Mouse (Mus musculus) frontal cortex, postnatal 10 days (tissue): Measurements from ENCODE around the gene Mif4gd.

Experiments used
- DNase-seq, 2 experiments: peaks; one replicate each; pipeline ENCODE4 v3.0.0; 2022; ENCODE audit warnings: low spot score in 2 of 2, mixed read lengths in 1 of 2

The Mif4gd gene

GRCm38 (mm10) chr11:115613138-115613945, 573 bp upstream of the Mif4gd start:
- DNase-seq, result no peak

- peak in 1 of 2 experiments; percentile 66 for DNase-seq
These were observed 735 bp downstream of the Mif4gd start for GRCm38 (mm10) chr11:115612059-115612409.

- no peak for DNase-seq
These were observed 1.6 kb downstream of the Mif4gd start for GRCm38 (mm10) chr11:115611173-115611572.

DNA sequence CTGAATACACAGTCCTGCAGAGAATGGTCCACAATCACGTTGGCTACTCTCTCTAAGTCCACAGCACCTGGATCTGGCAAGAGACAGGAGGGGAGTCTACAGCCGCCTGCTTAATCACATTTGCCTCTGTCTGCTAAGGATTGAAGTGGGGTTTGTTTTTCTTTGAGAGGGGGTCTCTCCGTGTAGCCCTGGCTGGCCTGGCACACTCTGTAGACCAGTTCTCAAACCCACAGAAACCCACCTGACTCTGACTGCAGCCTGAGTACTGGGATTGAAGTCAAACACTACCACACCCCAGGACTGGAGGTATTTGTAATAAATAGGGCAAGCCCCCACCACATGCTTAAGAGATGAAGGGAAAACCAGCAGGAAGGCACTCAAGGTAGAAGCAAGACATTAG, 3.2 kb downstream of the Mif4gd start:
- DNase-seq, result no peak

DNA sequence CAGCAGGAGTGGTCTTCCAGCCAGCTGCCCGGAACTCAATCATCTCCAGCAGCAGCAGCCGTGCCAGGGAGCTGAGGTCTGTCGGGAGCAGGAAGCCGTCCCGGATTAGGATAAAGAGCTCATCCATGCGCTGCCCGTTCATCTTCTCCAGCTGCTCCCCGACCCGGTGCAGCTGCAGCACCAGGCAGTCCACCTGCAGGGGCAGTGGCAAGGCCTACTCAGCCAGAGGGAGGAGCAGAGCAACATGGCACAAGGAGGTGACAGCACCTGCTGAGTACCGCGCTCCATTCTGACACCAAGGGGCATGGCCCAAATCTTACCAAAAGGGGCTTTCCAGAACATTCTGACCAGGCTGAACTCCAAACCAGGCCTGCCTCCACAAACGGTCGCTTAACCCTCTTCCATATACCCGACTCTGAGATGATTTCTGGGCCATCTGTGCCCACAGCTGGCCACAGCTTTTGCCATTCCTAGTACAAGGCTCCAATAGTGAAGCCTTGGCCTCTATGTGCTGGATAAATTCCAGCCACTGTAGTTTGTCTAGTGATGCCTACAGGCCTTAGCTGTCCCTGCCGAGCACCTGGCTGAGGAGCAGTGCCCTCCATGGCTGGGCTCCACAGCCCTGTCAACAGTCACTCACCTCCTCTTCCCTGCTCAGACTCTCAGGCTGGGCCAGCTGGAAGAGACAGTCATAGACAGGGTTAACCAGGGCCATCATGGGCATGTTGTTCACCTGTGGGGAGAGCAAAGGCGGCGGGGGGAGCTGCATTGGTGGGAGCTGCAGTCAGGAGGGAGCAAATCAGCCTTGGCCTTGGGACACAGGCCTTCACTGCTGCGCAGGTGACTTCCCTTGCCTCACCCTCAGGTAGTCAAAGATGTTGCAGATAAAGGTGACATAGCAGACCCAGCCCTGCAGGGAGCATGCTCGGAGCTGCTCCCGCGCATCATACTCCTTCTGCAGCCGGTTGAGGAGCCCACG, 4.1 kb downstream of the Mif4gd start:
- DNase-seq, result peak; percentile 48 to 59

DNA sequence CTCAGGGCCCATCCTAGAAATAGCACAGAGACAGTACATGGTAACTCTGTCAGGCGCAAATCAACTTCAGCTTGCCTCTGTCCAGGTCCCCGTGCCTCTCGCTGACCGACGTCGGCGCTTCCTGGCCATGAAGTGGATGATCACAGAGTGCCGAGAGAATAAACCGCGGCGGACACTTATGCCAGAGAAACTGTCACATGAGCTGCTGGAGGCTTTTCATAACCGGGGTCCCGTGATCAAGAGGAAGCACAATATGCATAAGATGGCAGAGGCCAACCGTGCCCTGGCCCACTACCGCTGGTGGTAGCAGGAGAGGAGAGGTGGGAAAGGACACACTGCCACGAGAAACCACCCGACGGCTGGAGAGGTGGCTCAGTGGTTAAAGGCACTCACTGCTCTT, 6.0 kb downstream of the Mif4gd start:
- DNase-seq, result no peak

GRCm38 (mm10) chr11:115604304-115604696, 8.5 kb downstream of the Mif4gd start:
- no peak for DNase-seq

DNA sequence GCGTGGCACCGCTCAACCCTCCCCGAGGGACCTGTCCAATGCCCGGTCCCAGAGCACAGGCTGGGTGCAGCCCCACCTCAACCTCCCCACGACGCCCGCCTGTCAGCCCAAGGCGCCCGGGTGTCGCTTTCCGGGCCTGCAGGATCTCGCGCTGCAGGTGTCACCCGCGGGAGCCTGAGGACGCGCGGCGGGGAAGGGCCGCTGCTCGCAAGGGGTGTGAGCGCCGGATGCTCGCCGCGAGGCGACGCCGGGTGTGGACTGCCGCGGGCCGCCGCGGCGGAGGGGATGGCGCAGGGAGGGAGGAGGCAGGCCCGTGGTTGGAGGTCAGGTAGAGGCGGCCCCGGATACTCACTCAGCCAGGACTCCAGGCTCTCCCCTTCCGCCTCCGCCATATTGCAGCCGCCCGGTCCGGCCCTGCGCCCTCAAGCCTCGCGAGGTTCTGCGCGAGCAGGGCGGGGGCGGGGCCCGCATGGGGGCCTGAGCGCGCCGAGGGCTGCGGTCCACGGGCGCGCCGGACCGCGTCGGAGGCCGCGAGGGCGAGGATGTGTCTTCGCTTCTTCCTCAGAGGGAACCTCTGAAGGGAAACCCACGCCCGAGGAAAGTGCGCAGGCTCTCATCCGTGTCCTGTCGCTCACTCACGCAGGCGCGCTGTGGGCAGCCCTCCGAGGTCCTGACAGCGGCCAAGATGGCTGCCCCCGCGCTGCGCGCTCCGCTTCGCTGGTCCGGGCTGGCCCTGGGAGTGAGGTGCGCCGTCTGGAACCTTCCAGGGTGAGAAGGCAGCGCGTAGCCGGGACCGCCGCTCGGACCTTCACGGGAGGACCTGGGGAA, 9.1 kb downstream of the Mif4gd start, which contains the start of the genes Mrps7 and Gga3:
Gene Mrps7, plus strand, starts transcription at position 450 of the 828 bp plus-strand sequence.
Gene Gga3, minus strand, starts transcription at position 576 of the 828 bp plus-strand sequence.
- peak; percentile 79 to 90 for DNase-seq

- no peak for DNase-seq
These were observed 9.7 kb downstream of the Mif4gd start for GRCm38 (mm10) chr11:115603128-115603475.

DNA sequence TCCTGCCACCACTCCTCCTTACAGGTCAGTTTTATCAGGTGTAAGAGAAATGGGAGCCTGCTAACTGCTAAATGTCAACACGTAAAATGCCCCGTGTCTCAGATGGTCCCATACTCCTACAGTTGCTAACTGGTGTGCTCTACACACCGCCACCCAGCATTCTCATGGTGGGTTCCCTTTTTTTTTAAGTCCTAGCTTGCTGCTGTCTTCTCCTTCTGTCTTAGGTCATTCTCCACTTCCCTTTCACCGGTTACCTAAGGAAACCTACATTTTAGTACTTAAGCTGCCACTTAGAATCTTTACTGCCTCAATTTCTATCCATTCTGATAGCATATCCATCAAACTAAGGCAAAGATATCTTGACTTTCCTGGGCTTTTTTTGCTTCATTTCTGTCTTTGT, 11.6 kb downstream of the Mif4gd start:
- DNase-seq, result no peak

DNA sequence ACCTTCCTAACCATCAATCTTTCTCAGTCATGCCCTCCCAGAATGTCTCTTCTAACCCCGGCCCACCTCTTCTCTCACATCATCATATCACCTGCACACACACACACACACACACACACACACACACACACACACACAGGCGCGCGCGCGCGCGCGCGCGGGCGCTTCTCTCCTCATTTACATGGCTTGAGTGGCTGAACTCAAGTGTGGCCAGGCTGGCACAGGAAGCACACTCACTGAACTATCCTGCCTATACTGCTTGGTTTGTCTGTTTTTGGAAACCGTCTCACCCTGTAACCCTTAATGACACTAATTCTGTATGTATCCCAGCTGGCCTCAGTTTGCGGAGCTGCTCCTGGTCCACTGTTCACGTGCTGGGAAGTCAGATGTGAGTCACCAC, 12.0 kb downstream of the Mif4gd start:
- DNase-seq, result no peak

DNA sequence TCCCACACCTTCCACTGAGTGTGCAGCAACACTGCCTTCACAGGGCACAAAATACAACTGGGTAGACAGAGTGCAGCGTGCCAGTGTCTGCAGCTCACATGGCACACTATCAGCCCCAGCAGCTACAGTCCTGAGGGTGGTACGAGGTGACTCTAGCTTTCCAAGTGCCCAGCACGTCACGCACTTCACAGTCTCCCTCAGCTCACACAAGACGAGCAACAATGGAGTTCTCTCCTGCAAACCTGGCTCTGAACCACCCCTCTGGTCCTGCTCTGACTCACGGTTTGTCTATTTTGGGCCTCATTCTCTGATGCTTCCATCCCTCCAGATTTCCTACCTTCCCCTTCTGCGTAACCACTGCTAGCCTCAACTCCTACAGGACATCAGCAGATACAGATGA, 13.0 kb downstream of the Mif4gd start:
- DNase-seq, result no peak

GRCm38 (mm10) chr11:115598309-115598708, 14.5 kb downstream of the Mif4gd start:
- DNase-seq, result no peak

DNA sequence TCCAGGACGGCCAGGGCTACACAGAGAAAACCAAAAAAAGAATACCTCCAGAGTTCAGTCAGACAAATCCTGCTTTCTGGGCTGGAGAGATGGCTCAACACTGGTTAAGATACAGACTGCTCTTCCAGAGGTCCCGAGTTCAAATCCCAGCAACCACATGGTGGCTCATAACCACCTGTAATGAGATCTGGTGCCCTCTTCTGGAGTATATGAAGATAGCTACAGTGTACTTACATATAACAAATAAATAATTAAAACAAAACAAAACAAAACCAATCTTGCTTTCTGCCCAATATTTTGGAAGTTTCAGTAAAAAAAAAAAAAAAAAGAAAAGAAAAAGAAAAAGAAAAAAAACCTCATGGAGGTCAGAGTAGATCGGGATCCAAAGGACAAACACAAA, 17.6 kb downstream of the Mif4gd start:
- no peak for DNase-seq

- no peak for DNase-seq
These were observed 22.2 kb downstream of the Mif4gd start for GRCm38 (mm10) chr11:115590526-115591075.

DNA sequence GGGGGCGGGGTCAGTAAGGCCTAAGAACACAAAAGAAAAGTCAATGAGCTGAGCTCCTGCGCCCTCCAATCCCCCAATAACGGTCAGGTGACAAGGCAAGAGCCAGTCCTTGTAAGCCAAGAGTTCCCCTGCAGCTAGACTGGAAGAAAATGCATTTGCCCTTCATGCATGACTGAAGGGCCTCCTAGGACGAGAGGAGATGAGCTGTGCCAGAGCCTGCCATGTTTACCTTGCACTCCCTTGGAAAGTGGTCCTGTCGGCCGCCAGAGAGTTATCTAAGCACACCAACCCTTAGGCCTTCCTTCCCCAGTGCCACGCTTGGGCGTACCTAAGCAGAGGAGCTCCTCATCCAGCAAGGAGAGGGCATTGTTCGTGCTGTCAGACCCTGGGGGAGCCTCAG, 24.8 kb downstream of the Mif4gd start:
- no peak for DNase-seq

- DNase-seq, result no peak
These were observed 26.4 kb downstream of the Mif4gd start for GRCm38 (mm10) chr11:115586403-115586802.

GRCm38 (mm10) chr11:115585573-115586100, 27.1 kb downstream of the Mif4gd start:
- no peak for DNase-seq

- DNase-seq, result no peak
These were observed 28.2 kb downstream of the Mif4gd start for GRCm38 (mm10) chr11:115584376-115585073.

- no peak for DNase-seq
These were observed 29.7 kb downstream of the Mif4gd start for GRCm38 (mm10) chr11:115582913-115583606.
